Mouse (Mus musculus): ENCODE data around the gene Senp3.
"Not testable (repeated sequence)": the region's sequence is repeated elsewhere in the genome, so short reads cannot be mapped to it uniquely, and the experiment has no call there.

DNA sequence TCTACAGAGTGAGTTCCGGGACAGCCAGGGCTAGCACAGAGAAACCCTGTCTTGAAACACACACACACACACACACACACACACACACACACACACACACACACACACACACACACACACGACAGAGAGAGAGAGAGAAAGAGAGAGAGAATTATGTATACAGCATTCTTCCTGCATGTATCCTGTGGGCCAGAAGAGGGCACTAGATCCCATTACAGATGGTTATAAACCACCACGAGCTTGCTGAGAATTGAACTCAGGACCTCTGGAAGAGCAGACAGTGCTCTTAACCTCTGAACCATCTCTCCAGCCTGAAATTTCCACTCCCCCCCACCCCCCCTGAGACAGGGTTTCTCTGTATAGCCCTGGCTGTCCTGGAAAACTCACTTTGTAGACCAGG, 49.5 kb upstream of the Senp3 start:
- TF ChIP-seq EP300 (IDR thresholded peaks at IDR 0.05; ENCODE audit: low read depth) = not testable (repeated sequence)
- TF ChIP-seq CTCF (IDR thresholded peaks at IDR 0.05; ENCODE audit: low read depth) = peak; percentile 54
